Mouse (Mus musculus) embryonic fibroblast, embryonic 13.5 days (primary cell): ENCODE results near the gene Eml4.

ENCODE experiments used
- CTCF ChIP-seq: IDR thresholded peaks from 2 replicates; pipeline ENCODE4 v1.5.1; 2011; ENCODE audit warnings: mild to moderate bottlenecking, control low read depth, low read length, moderate library complexity, borderline replicate concordance; ENCODE audit not compliant: insufficient read depth
- POLR2A ChIP-seq: IDR thresholded peaks from 2 replicates; pipeline ENCODE4 v1.6.1; 2011; ENCODE audit warnings: low read depth, mild to moderate bottlenecking, control low read depth, low read length, moderate library complexity

- TF ChIP-seq POLR2A = no peak
- TF ChIP-seq CTCF = no peak
Measured at GRCm38 (mm10) chr17:83367387-83367786, 16.7 kb downstream of the Eml4 start.
